Mouse (Mus musculus) embryo, embryonic 10.5 days (tissue): ENCODE results near the gene Mgat4b.
A peak's percentile ranks its signal among the peaks of the same experiment; 100 is the strongest.

Source experiments
- DNase-seq: peaks from one replicate; pipeline ENCODE4 v3.0.0-alpha.2; 2015; ENCODE audit warnings: low spot score

Gene Mgat4b

GRCm38 (mm10) chr11:50200613-50201012 lies 10.1 kb upstream of the Mgat4b start:
- no peak for DNase-seq

- DNase-seq: no peak
Measured at GRCm38 (mm10) chr11:50201590-50201989, 9.1 kb upstream of the Mgat4b start.

GRCm38 (mm10) chr11:50203302-50203827 lies 7.3 kb upstream of the Mgat4b start:
- no peak for DNase-seq

- DNase-seq: no peak
Measured at GRCm38 (mm10) chr11:50205434-50205833, 5.3 kb upstream of the Mgat4b start.

DNA sequence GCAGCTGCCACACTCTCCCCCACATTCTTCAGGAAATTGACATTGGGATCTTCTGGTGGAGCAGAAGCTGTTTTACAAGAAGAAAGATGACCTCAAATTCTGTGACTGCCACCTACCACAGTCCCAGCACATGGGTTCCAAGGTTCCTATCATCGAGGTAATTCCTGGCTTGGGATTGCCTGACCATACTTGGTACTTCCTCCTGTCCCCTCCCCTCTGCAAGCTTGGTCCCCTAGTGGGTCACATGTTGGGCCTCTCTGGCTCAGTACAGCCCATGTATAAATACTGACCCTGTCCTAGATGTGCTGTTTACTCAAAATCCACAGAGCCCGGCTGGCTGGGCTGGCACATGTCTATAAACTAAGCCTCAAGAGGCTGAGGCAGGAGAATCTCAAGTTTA lies 4.7 kb upstream of the Mgat4b start:
- DNase-seq: no peak

DNA sequence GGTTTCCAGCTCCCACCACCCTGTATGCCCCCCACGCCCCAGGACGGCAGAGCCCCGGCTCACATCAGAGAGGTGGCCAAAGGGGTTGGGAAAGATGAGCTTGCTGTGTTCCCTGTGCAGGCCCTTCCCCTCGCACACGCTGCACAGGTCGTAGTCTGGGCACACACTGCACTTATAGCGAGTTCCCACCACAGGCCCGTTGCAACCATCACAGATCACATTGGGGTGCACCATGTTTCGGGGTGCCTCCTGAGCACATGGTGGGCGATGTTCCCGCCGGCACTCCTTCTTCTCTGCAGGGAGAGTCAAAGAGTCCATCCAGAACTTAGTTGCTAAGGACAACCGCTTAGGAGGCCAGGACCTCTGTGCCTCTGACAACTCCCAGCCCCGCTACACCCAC lies 3.3 kb upstream of the Mgat4b start:
- no peak for DNase-seq

DNA sequence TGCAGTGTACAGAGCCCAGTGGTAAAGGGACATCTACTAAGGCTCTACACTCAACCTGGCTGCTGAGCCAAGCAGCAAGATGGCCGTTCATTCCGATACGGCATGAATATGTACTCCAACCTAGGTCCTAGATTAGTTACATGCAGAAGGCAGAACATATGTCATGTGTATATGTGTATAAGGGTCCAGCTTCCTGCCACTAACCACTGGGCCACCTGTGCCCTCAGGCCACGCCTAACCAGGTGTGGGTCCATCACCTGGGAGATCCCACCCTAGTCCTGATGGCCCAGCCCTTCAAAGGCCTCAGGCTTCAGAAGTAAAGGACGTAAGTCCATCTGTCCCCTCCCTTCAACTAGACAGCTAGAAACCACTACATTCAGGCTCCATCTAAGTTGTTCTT lies 2.7 kb upstream of the Mgat4b start:
- DNase-seq: no peak

DNA sequence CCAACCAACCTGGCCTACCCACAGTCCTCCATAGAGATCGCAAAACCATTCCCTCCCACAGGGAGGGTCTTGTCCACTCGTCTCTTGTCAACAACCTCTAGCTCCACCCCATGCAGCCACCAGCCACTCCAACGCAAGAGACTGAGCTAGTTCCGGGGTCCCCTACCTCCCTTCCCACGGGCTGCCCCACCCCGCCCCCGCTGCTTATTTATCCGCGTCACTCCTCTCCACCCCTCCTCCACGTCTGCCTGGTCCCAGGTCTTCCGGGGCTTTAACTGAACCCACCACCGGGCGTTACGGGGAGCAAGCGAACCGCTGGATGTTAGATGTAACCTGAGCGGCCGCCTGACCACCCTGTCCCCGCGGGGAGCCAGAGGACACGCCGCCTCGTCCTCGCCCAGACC lies 587 bp upstream of the Mgat4b start:
- peak; percentile 94 for DNase-seq

DNA sequence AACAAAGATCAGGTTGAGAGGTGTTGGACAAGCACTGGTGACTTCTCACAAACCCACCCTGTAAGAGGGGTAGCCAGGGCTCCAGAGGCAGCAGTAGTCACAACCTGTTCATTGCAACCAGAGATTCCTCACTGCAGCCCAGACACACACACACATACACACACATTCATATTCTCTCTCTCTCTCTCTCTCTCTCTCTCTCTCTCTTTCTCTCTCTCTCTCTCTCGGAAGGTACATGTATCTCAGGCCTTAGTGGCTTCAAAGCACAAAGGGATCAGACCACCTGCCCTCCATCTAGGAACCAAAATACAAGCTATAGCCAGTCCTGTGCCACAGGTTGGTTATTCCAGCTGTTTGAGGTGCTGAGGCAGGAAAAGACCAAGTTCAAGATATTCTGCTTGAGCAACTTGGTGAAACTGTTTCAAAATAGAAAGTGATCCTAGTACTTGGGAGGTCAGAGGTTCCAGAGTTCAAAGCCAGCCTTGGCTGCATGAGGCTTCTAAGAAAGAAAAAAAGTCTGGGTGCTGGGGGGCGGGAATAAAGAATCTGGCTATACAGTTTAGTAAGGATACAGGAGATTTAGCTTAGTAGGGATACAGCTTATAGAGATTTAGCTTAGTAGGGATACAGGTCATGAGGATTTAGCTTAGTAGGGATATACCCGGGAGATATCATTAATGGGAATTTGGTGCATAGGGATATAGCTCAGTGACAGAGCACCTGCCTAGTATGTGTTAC lies 801 bp downstream of the Mgat4b start:
- DNase-seq: no peak

GRCm38 (mm10) chr11:50212060-50212739 lies 1.5 kb downstream of the Mgat4b start:
- DNase-seq: no peak

- no peak for DNase-seq
Measured at GRCm38 (mm10) chr11:50212848-50213758, 2.4 kb downstream of the Mgat4b start.

GRCm38 (mm10) chr11:50214631-50215030 lies 3.9 kb downstream of the Mgat4b start:
- no peak for DNase-seq

- peak; percentile 14 for DNase-seq
Measured at GRCm38 (mm10) chr11:50215633-50216032, 4.9 kb downstream of the Mgat4b start.

DNA sequence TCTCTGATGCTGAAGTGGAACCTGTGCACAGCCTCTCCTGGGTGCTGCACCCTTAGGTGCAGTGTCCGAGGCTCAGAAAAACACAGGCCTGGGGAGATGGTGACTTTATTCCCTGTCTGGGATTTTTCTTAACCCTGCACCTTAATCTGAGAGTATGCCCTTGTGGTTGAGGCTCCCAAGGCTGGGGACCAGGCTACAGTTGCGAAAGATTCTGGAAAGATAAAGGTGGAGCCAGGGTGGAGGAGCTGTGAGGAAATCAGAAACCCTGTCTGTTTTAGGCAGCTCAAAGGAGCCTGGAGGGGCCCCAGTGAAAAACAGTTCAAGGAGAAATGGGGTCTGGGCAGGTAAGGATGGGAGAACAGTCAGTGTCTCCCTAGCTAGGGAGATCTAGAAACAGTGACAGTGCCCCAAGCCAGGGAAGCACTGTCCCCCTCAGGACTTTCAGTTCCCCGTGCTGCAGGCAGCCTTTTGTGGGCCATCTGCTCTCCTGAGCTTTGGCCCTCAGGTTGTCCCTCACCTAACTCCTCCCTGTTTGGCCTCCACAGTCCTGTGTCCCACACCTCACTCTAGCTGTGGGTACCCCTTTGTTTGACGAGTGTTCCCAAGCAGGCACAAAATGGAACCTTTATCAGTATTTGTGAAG lies 6.2 kb downstream of the Mgat4b start:
- DNase-seq: no peak

DNA sequence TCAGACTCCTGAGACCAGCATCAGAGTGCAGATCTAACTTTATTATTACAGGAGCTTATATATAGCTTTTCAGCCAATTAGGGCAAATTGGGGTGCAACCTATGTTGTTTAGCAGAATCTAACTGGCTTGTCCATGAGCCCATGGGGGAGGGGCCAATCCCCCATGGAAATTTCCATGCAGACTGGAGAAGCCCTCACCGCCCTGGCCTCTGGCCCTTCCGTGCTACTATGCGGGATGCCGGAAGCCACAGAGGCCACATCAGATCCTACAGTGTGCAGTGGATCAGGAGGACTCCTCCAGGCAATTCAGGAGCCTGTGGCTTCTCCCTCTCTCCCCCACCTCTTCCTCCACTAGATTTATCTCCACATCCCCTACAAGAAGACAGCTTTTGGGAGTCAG lies 7.1 kb downstream of the Mgat4b start:
- DNase-seq: no peak

DNA sequence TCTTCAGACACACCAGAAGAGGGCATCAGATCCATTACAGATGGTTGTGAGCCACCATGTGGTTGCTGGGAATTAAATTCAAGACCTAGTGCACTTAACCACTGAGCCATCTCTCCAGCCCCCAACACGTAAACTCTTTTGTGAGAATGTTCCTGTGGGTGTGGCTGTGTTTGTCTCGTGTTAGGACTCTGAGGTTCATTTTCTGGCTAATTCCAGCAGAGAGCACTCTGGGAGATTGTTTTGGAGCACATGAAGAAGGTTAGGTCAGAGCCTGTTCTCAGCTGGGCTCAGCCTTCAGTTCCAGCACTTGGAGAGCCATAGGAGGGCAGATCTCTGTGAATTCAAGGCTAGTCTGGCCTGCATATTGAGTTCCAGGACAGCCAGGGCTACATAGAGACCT lies 9.1 kb downstream of the Mgat4b start:
- DNase-seq: no peak

DNA sequence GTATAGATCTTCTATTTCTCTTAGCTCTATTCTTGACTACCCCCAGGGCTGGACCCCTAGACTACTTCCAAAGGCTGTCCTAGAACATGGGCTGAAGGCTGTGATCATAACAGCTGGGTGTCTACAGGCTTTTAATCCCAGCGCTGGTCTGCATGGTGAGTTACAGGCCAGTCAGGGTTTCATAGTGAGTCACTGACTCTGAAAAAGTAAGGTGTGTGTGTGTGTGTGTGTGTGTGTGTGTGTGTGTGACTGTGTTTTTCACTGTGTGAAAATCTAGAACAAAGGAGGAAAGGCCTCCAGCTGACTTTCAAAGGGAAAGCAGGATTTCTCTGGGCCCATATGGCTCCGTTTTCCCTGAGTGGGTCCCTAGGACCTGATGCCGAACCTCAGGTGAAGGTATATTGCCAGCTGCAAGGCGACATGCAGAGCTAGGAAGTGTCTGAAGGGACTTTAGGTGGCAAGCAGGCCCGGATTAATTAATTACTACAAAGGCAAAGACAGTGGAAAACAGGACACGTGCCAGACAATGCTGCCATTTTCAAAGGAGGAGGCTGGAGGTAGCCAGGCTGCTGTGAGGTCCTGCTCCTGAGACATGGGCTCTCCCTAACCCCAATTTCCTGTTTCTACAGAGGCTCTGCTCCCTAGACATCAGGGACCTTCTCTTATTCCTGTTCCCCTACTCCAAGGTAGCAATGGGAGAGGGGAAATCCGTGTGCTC lies 12.0 kb downstream of the Mgat4b start:
- DNase-seq: no peak

GRCm38 (mm10) chr11:50223783-50224662 lies 13.3 kb downstream of the Mgat4b start:
- DNase-seq: peak; percentile 66

DNA sequence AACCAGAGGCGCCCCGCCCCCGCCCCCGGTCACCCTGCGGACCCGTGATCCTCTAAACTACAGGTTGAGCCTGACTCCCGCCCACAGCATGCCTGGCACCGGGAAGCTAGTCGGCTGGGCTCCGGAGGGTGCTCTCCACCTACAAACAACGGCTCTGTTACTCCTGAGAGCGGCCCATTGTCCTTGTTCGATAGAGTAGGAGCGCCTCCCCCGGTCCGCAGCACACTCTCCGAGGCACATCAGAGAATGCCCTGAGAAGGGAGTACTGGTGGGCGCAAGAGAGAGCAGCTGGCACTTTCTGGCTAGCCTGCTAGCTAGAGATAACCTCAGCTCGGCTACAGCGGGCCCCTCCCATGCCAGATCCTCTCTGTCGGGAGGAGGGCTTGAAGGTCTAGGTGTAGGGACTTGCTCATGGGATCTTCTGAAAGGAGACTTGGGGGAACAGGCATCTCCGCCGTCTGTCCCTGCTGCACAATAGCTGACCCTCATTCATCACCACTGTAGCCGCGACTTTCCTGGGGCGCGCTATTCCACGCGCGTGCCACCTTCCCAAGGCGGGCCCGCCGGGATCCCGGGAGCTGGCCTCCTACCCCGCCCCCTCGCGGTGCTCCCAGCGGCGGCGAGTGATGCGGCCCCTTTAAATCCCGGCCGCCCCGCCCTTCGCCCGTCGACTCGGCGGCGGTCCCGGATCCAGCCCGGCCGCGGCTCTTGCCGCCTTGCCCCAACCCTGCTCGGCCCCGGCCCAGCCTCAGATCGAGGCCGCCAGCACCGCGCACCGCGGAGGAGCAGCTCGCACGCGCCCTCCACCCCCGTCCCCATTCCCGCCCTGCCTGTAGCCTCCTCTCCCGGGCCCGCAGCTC lies 14.2 kb downstream of the Mgat4b start:
- peak; percentile 87 for DNase-seq
